Comparison of ENCODE assay signal across 8 mouse cellular contexts in genomic region chr14:25695059-25695458, GRCm38 (mm10). TPM values are rescaled to one million over a fixed set of nuclear protein-coding genes. Genes with fewer than 3 reads are reported as not detected.
A peak's percentile ranks its signal among the peaks of the same experiment; 100 is the strongest.
DNase-seq lines count a peak whose midpoint lies in the region; ATAC-seq and TF ChIP-seq lines count a peak whose summit lies in the region.

No protein-coding gene starts in this region.

- H3K4me1 ChIP-seq in cortical plate, adult 2 months (ENCODE audit: control insufficient read depth, insufficient read depth, low read length): no peaks in the 10 kb centered on the region; the same call in none of the 2 replicates
- peaks cover 15% of the 10 kb centered on the region for H3K4me1 ChIP-seq in intestine, embryonic 14.5 days (replicated peaks; ENCODE audit: control insufficient read depth, insufficient read depth, low read length)

- peaks cover 43% of the 10 kb centered on the region for H3K36me3 ChIP-seq in intestine, embryonic 14.5 days (ENCODE audit: control insufficient read depth, insufficient read depth, low read length)

- peak overlapping the region; percentile 83 for H3K4me2 ChIP-seq in intestine, embryonic 14.5 days (ENCODE audit: low read length)

- intact Hi-C loops in left cerebral cortex, adult 2 months (cut with DNase I): no loop called here
- intact Hi-C loops in left cerebral cortex, postnatal 36 days (cut with DNase I): loop anchor here (5.0 kb wide), 1 partner anchor 1193 kb away; no protein-coding TSS in a partner anchor

- TF ChIP-seq POLR2A in cortical plate, adult 2 months (IDR thresholded peaks at IDR 0.05; ENCODE audit: extremely low read depth, insufficient read depth, low read length): no peak

- DNase-seq in left cerebral cortex, adult 2 months (ENCODE audit: extremely low spot score in 1 of 2, low spot score in 2 of 2): no peak
- DNase-seq in left cerebral cortex, postnatal 36 days (ENCODE audit: low spot score in 2 of 2): no peak
- no peak for DNase-seq in intestine, embryonic 14.5 days (ENCODE audit: low spot score)
- peak; percentile 43 for DNase-seq in naive thymus-derived CD4-positive, alpha-beta T cell, adult 2 months (ENCODE audit: low read depth)
- DNase-seq in right cerebral cortex, adult 18-20 months: no peak
- DNase-seq in frontal cortex, postnatal 14 days (ENCODE audit: low spot score in 2 of 2): no peak
- DNase-seq in retina, embryonic 14.5 days (ENCODE audit: low spot score): no peak

- no peak for TF ChIP-seq CTCF in left cerebral cortex, adult 2 months (IDR thresholded peaks at IDR 0.05)
- no peak for TF ChIP-seq CTCF in cortical plate, adult 2 months (IDR thresholded peaks at IDR 0.05; ENCODE audit: extremely low read depth, insufficient read depth, low read length)

- peak overlapping the region; percentile 86 for H3K4me3 ChIP-seq in left cerebral cortex, adult 2 months
- H3K4me3 ChIP-seq in cortical plate, adult 2 months (ENCODE audit: insufficient read depth, low read length): peak overlapping the region; percentile 91
- H3K4me3 ChIP-seq in intestine, embryonic 14.5 days (ENCODE audit: low read depth, low read length): peak overlapping the region; percentile 74

- H3K27ac ChIP-seq in left cerebral cortex, adult 2 months: no peak overlapping the region
- H3K27ac ChIP-seq in cortical plate, adult 2 months (ENCODE audit: insufficient read depth, low read length): no peak overlapping the region
- H3K27ac ChIP-seq in intestine, embryonic 14.5 days (ENCODE audit: low read depth): no peak overlapping the region

- no peaks in the 10 kb centered on the region for H3K9me3 ChIP-seq in intestine, embryonic 14.5 days (ENCODE audit: control insufficient read depth, low read length)

- WGBS in intestine, embryonic 14.5 days: 67% methylated on average over 6 of the region's 6 CpGs

- ATAC-seq in intestine, embryonic 14.5 days (replicated peaks; ENCODE audit: low FRiP score, low TSS enrichment, low read depth): no peak

- H3K27me3 ChIP-seq in intestine, embryonic 14.5 days (replicated peaks; ENCODE audit: control insufficient read depth, insufficient read depth, low read length): no peaks in the 10 kb centered on the region

- H3K9ac ChIP-seq in intestine, embryonic 14.5 days (ENCODE audit: low read length): peak overlapping the region; percentile 70

RNA-seq across cellular contexts. Expression of gene Ppif, which starts 1.1 kb away (rescaled TPM):
- 10 to 100 TPM; 24.0 to 24.3 TPM for total RNA-seq in left cerebral cortex, adult 2 months (2021)
- total RNA-seq in left cerebral cortex, postnatal 36 days (2021): 10 to 100 TPM; 21.2 to 25.0 TPM
- polyA plus RNA-seq in cortical plate, adult 2 months (2012; rRNA removed): 49.4 and 51.7 TPM in 2 replicates
- polyA plus RNA-seq in intestine, embryonic 14.5 days (2014; fragmentation: Nextera tagmentation; extraction: Ambion mirVana): 71.2 and 71.4 TPM in 2 replicates
